Mouse (Mus musculus) heart, embryonic 13.5 days (tissue): ENCODE measurements around the gene Timp3. TPM values are rescaled to one million over a fixed set of nuclear protein-coding genes. Genes with fewer than 3 reads are reported as not detected.

ENCODE experiments used
- ATAC-seq: fragments of 200-750 bp; cut with Nextera tagmentation; 2 replicates; pipeline ENCODE4 v1.8.0; 2017; ENCODE audit warnings: moderate TSS enrichment; ENCODE audit not compliant: insufficient number of reproducible peaks, low FRiP score, low TSS enrichment; ENCODE audit errors: extremely low read depth
- H3K27ac ChIP-seq: fragments of 300-500 bp; sonication (generic); replicated peaks from 2 replicates; pipeline ENCODE4 v1.5.1; 2015; ENCODE audit warnings: moderate library complexity, mild to moderate bottlenecking, inconsistent platforms
- H3K27me3 ChIP-seq: fragments of 300-500 bp; sonication (generic); replicated peaks from 2 replicates; pipeline ENCODE4 v1.6.1; 2015; ENCODE audit warnings: mild to moderate bottlenecking, inconsistent platforms
- H3K36me3 ChIP-seq: fragments of 300-500 bp; sonication (generic); 2 replicates; pipeline ENCODE4 v1.6.1; 2015; ENCODE audit warnings: mild to moderate bottlenecking, inconsistent platforms
- H3K4me1 ChIP-seq: fragments of 300-500 bp; sonication (generic); 2 replicates; pipeline ENCODE4 v1.6.1; 2015; ENCODE audit warnings: inconsistent platforms
- H3K4me2 ChIP-seq: fragments of 300-500 bp; sonication (generic); 2 replicates; pipeline ENCODE4 v1.6.1; 2015; ENCODE audit warnings: inconsistent platforms, mild to moderate bottlenecking, moderate library complexity
- H3K4me3 ChIP-seq: fragments of 300-500 bp; sonication (generic); 2 replicates; pipeline ENCODE4 v1.5.1; 2015; ENCODE audit warnings: moderate library complexity, mild to moderate bottlenecking, inconsistent platforms
- H3K9ac ChIP-seq: fragments of 300-500 bp; sonication (generic); 2 replicates; pipeline ENCODE4 v1.6.1; 2015; ENCODE audit warnings: inconsistent platforms, mild to moderate bottlenecking, moderate library complexity
- H3K9me3 ChIP-seq: fragments of 300-500 bp; sonication (generic); 2 replicates; pipeline ENCODE4 v1.6.1; 2016; ENCODE audit warnings: inconsistent platforms
- WGBS: fragments of 180-500 bp; shearing (Covaris S2); methylation state at CpG from one replicate; pipeline ENCODE4 v1.1.7; 2015; ENCODE audit warnings: mixed read lengths; 5-methylcytosine and 5-hydroxymethylcytosine counted together
- polyA plus RNA-seq: library from polyadenylated mRNA; unstranded; fragments of >200 nt; fragmentation: Nextera tagmentation; extraction: Ambion mirVana; gene quantifications from 2 replicates; pipeline ENCODE4 v1.2.1, GENCODE M21; 2015

Gene Timp3
- polyA plus RNA-seq, 1 experiment from 2014 or later: 69.3 TPM

DNA sequence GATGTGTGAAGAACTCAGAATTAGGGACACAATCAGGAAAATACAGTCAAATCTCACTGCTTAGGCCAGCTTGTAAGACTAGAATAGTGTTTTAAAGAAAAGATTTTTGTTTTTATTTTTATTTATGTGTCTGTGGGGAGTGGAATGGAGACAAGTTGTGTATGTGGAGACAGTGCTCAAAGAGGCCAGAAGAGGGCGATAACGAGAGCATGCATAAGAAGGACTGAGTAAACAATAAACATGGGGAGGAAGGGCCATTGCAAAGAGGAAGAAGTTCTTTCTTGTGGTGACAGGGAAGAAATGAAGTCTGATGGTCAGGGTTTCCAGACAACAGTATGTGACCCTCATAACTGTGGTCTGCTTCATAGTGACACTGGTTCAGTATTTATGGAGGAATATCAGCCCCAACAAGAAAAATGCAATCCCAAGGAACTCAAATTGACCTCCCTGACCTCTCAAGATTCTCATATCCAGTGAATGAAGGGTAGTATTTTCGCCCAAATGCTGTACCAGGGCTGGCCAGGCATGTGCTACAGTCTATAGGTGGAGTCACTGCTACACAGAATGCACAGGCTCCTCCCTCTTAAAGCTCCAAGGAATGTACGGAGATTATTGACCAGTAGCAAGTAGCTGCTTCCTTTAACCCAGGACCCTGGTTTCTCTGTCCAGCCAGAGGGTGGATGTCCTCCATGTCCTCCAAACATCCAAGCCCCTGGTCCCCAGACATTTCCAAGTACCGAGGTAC, 56.8 kb downstream of the Timp3 start:
- Histone ChIP-seq H3K4me1 (peaks cover 15% of the 10 kb centered on the region), H3K4me3 (no peak overlapping the region), H3K9ac (no peak overlapping the region), H3K4me2 (no peak overlapping the region), H3K27me3 (no peaks in the 10 kb centered on the region), H3K9me3 (no peaks in the 10 kb centered on the region), H3K36me3 (no peaks in the 10 kb centered on the region), H3K27ac (no peak overlapping the region)
- 54% methylated on average over 5 of the region's 5 CpGs for WGBS
- no peak for ATAC-seq

- Histone ChIP-seq H3K27me3 (no peaks in the 10 kb centered on the region), H3K9me3 (no peaks in the 10 kb centered on the region), H3K27ac (no peak overlapping the region), H3K4me1 (peaks cover 24% of the 10 kb centered on the region), H3K9ac (no peak overlapping the region), H3K4me2 (no peak overlapping the region), H3K36me3 (no peaks in the 10 kb centered on the region), H3K4me3 (no peak overlapping the region)
- ATAC-seq: no peak
- WGBS: 75% methylated on average over 7 of the region's 7 CpGs
Measured at GRCm38 (mm10) chr10:86358307-86358975, 58.3 kb downstream of the Timp3 start.

DNA sequence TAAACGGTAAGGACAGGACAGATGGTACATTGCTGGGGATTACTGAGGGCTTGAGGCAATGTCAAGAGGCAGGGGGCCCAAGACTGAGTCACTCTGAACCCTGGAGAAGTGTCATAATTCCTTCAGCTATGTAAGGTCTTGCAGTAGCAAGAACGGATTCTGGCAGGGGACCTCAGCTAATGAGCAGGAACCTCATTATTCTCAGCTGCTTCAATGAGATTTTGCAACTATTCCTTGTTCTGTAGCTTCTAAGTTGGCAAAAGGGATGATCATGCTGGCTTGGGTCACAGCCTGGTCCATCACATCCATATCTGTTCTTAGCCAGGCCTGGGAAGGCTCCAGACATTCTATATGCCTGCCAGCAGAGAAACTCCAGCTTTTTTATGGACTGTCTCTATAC, 59.0 kb downstream of the Timp3 start:
- Histone ChIP-seq H3K9ac (no peak overlapping the region), H3K36me3 (no peaks in the 10 kb centered on the region), H3K4me1 (peaks cover 32% of the 10 kb centered on the region), H3K27me3 (no peaks in the 10 kb centered on the region), H3K27ac (no peak overlapping the region), H3K4me2 (no peak overlapping the region), H3K9me3 (no peaks in the 10 kb centered on the region), H3K4me3 (no peak overlapping the region)
- WGBS: 60% methylated on average over 2 of the region's 2 CpGs
- no peak for ATAC-seq

GRCm38 (mm10) chr10:86359699-86360098, 59.5 kb downstream of the Timp3 start:
- Histone ChIP-seq H3K9ac (no peak overlapping the region), H3K4me3 (no peak overlapping the region), H3K36me3 (no peaks in the 10 kb centered on the region), H3K27ac (no peak overlapping the region), H3K4me1 (peaks cover 36% of the 10 kb centered on the region), H3K27me3 (no peaks in the 10 kb centered on the region), H3K9me3 (no peaks in the 10 kb centered on the region), H3K4me2 (no peak overlapping the region)
- ATAC-seq: no peak
- WGBS: 54% methylated on average over 4 of the region's 4 CpGs

GRCm38 (mm10) chr10:86363669-86364309, 63.6 kb downstream of the Timp3 start:
- 0 out of 2 replicates have a peak, but pooled peaks cover 4% of the 10 kb centered on the region for H3K27me3 ChIP-seq
- H3K9ac ChIP-seq: no peak overlapping the region
- H3K27ac ChIP-seq: no peak overlapping the region
- no peak overlapping the region for H3K4me2 ChIP-seq
- no peaks in the 10 kb centered on the region for H3K36me3 ChIP-seq
- ATAC-seq: no peak
- H3K9me3 ChIP-seq: no peaks in the 10 kb centered on the region
- 60% methylated on average over 8 of the region's 8 CpGs for WGBS
- peaks cover 67% of the 10 kb centered on the region for H3K4me1 ChIP-seq
- no peak overlapping the region for H3K4me3 ChIP-seq

DNA sequence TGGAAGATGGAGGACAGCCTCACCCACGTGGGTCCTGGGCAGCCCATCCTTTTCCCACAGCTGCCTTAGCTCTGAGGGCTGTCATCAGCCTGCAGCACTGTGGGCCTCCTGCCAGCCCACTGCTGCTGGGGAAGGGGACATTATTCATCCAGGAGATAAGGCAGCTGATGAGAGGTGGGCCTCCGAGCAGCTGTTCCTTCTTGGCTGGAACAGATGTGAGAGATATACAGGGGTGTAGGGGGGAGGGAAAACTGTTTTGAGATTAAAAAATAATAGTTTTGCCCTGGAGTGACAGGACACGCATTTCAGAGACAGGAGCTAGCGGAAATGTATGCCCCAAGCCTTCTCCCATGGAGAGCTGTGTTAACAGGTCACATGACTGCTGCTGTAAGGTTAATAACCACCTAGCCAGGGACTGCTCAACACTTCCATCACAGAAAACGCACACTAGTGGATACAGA, 65.5 kb downstream of the Timp3 start:
- Histone ChIP-seq H3K4me3 (no peak overlapping the region), H3K27me3 (0 out of 2 replicates have a peak, but pooled peaks cover 5% of the 10 kb centered on the region), H3K4me2 (peak overlapping the region; percentile 40), H3K4me1 (peaks cover 70% of the 10 kb centered on the region), H3K9me3 (no peaks in the 10 kb centered on the region), H3K9ac (no peak overlapping the region), H3K27ac (peak overlapping the region; percentile 61), H3K36me3 (no peaks in the 10 kb centered on the region)
- ATAC-seq: peak; percentile 83
- WGBS: 6% methylated on average over 5 of the region's 5 CpGs

DNA sequence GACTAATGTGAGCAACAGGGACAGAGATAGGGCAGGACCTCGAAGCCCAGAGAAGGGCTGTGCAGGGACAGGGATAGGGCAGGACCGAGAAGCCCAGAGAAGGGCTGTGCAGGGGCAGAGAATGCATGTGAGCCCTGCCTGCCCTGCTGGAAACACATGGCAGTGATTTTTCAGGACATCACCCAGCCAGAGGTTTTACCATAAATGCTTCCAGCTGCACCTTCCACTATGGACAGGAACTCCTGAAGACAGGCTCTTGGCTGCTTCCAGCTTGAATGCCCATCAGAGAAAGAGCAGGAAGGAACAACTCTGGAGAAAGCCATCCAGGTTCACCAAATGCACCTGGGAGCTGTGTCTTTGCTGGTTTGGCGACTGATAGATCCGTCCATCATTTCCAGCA, 67.2 kb downstream of the Timp3 start:
- Histone ChIP-seq H3K9me3 (no peaks in the 10 kb centered on the region), H3K4me1 (peaks cover 83% of the 10 kb centered on the region), H3K27me3 (0 out of 2 replicates have a peak, but pooled peaks cover 6% of the 10 kb centered on the region), H3K27ac (no peak overlapping the region), H3K9ac (no peak overlapping the region), H3K4me3 (no peak overlapping the region), H3K36me3 (no peaks in the 10 kb centered on the region), H3K4me2 (no peak overlapping the region)
- 77% methylated on average over 4 of the region's 4 CpGs for WGBS
- ATAC-seq: no peak

GRCm38 (mm10) chr10:86368811-86369210, 68.6 kb downstream of the Timp3 start:
- Histone ChIP-seq H3K9me3 (no peaks in the 10 kb centered on the region), H3K9ac (no peak overlapping the region), H3K4me3 (no peak overlapping the region), H3K27me3 (0 out of 2 replicates have a peak, but pooled peaks cover 11% of the 10 kb centered on the region), H3K4me1 (peaks cover 75% of the 10 kb centered on the region), H3K36me3 (no peaks in the 10 kb centered on the region), H3K4me2 (no peak overlapping the region), H3K27ac (peak overlapping the region; percentile 44; the same call in 1 of the 2 replicates)
- WGBS: 66% methylated on average over 12 of the region's 12 CpGs
- no peak for ATAC-seq

GRCm38 (mm10) chr10:86369346-86369745, 69.2 kb downstream of the Timp3 start:
- no peak overlapping the region for H3K4me3 ChIP-seq
- peak overlapping the region; percentile 44; the same call in 1 of the 2 replicates for H3K27ac ChIP-seq
- 0 out of 2 replicates have a peak, but pooled peaks cover 11% of the 10 kb centered on the region for H3K27me3 ChIP-seq
- no peaks in the 10 kb centered on the region for H3K9me3 ChIP-seq
- 45% methylated on average over 4 of the region's 4 CpGs for WGBS
- ATAC-seq: no peak
- no peak overlapping the region for H3K4me2 ChIP-seq
- H3K36me3 ChIP-seq: no peaks in the 10 kb centered on the region
- H3K4me1 ChIP-seq: peaks cover 70% of the 10 kb centered on the region
- no peak overlapping the region for H3K9ac ChIP-seq

- no peak overlapping the region for H3K4me3 ChIP-seq
- no peak for ATAC-seq
- H3K36me3 ChIP-seq: no peaks in the 10 kb centered on the region
- H3K4me2 ChIP-seq: no peak overlapping the region
- no peak overlapping the region for H3K9ac ChIP-seq
- peaks cover 62% of the 10 kb centered on the region for H3K4me1 ChIP-seq
- H3K27me3 ChIP-seq: 0 out of 2 replicates have a peak, but pooled peaks cover 11% of the 10 kb centered on the region
- H3K27ac ChIP-seq: peak overlapping the region; percentile 77
- no peaks in the 10 kb centered on the region for H3K9me3 ChIP-seq
Measured at GRCm38 (mm10) chr10:86371561-86371960, 71.4 kb downstream of the Timp3 start.

- Histone ChIP-seq H3K36me3 (no peaks in the 10 kb centered on the region), H3K27ac (no peak overlapping the region), H3K4me3 (no peak overlapping the region), H3K9me3 (no peaks in the 10 kb centered on the region), H3K9ac (no peak overlapping the region), H3K27me3 (0 out of 2 replicates have a peak, but pooled peaks cover 6% of the 10 kb centered on the region), H3K4me1 (peaks cover 46% of the 10 kb centered on the region), H3K4me2 (no peak overlapping the region)
- 84% methylated on average over 2 of the region's 2 CpGs for WGBS
- ATAC-seq: no peak
Measured at GRCm38 (mm10) chr10:86374061-86374460, 73.9 kb downstream of the Timp3 start.
